Mouse (Mus musculus) brown adipose tissue, adult 24 weeks (tissue): Measurements from ENCODE around the gene Morc1. TPM values are rescaled to one million over a fixed set of nuclear protein-coding genes. Genes with fewer than 3 reads are reported as not detected.

Source experiments
- H3K27ac ChIP-seq: fragments of 200-500 bp; replicated peaks from 2 replicates; pipeline ENCODE4 v1.5.1; 2012; ENCODE audit warnings: low read depth, mild to moderate bottlenecking, low read length
- H3K4me1 ChIP-seq: fragments of 200-500 bp; 2 replicates; pipeline ENCODE4 v1.6.1; 2012; ENCODE audit warnings: low read length, mixed read lengths; ENCODE audit not compliant: control insufficient read depth, insufficient read depth, insufficient read length
- H3K4me3 ChIP-seq: fragments of 200-500 bp; 2 replicates; pipeline ENCODE4 v1.5.1; 2012; ENCODE audit warnings: low read depth, mild to moderate bottlenecking, low read length, moderate library complexity; ENCODE audit not compliant: insufficient read depth
- polyA plus RNA-seq: library from polyadenylated mRNA; stranded (reverse); fragments of >200 nt; gene quantifications from 2 replicates; pipeline ENCODE4 v1.2.4, GENCODE M21; 2012; ENCODE audit not compliant: missing spikeins, insufficient read depth, insufficient read length

The Morc1 gene
- polyA plus RNA-seq, 1 experiment, result not detected

- H3K4me3 ChIP-seq, result no peak overlapping the region
- H3K27ac ChIP-seq, result no peak overlapping the region
- H3K4me1 ChIP-seq, result no peaks in the 10 kb centered on the region
These were observed 201.3 kb downstream of the Morc1 start for GRCm38 (mm10) chr16:48632351-48632750.

GRCm38 (mm10) chr16:48646246-48646645 is 215.2 kb downstream of the Morc1 start:
- H3K27ac ChIP-seq, result no peak overlapping the region
- H3K4me3 ChIP-seq, result no peak overlapping the region
- no peaks in the 10 kb centered on the region for H3K4me1 ChIP-seq

- Histone ChIP-seq H3K4me1 (no peaks in the 10 kb centered on the region), H3K4me3 (no peak overlapping the region), H3K27ac (no peak overlapping the region)
These were observed 240.7 kb downstream of the Morc1 start for GRCm38 (mm10) chr16:48671696-48672095.

GRCm38 (mm10) chr16:48672664-48673063 is 241.6 kb downstream of the Morc1 start:
- Histone ChIP-seq H3K4me1 (no peaks in the 10 kb centered on the region), H3K27ac (no peak overlapping the region), H3K4me3 (no peak overlapping the region)

DNA sequence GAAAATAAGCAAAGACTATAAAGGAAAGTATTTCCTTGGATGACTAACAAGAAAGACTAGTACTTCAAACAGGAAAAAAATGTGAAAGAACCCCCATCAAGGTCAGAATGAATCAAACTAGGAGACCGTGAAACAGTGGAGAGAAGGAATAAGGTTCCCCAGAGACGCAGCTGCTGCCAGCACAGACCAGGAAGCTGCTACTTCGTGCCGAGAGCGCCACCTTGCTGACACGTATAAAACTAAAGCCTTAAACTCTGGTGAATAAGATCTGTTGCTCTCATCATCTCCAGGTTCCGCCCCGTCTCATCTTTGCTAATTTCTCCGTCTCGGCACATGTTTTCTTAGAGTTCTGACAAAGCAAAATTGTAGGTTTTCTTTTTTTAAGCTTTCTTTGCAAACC is 244.6 kb downstream of the Morc1 start:
- Histone ChIP-seq H3K4me3 (no peak overlapping the region), H3K4me1 (no peaks in the 10 kb centered on the region), H3K27ac (no peak overlapping the region)

- no peaks in the 10 kb centered on the region for H3K4me1 ChIP-seq
- H3K4me3 ChIP-seq, result no peak overlapping the region
- no peak overlapping the region for H3K27ac ChIP-seq
These were observed 245.2 kb downstream of the Morc1 start for GRCm38 (mm10) chr16:48676205-48676604.

DNA sequence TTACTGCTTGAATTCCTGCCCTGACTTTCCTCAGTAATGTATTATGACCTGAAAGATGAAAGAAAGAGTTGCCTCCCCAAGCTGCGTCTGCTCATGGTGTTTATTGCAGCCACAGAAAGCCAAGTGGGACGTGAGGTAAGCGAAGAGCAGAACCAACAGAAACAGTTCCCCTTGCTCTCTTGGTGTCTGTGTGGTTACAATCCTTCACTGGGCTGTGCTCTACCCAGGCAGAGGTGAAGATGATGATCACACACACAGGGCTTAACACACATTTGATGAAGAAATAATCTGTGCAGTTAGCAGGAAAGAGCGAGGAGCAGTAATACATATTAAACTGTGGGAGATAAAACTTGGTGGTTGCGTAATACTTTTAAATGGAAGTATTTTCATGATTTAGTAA is 246.3 kb downstream of the Morc1 start:
- no peaks in the 10 kb centered on the region for H3K4me1 ChIP-seq
- H3K27ac ChIP-seq, result no peak overlapping the region
- no peak overlapping the region for H3K4me3 ChIP-seq

DNA sequence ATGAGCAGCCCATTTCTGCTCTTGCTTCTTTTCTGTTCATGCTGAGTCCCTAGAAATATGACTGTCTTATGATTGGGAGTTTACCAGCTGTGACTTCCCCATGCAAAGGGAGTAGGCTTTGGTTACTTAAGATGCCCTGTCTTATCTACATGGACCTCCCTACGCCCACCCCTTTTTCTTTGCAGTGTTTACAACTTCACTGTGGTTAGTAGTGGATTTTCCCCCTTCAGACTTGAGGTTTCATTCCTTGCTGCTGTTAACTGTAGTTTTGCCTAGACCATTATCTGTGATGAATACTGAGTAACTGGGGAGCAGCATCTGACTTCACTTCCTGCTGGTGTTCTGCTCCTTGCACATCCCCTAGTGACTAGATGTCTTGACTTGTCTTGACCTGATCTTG is 247.0 kb downstream of the Morc1 start:
- Histone ChIP-seq H3K27ac (no peak overlapping the region), H3K4me1 (no peaks in the 10 kb centered on the region), H3K4me3 (no peak overlapping the region)

Other genes starting within 250 kb of the Morc1 start
- gene Dppa4, start 147.5 kb upstream of the Morc1 start, polyA plus RNA-seq, result not detected in 2 replicates
- not detected in 2 replicates for gene Dppa2, start 127.3 kb upstream of the Morc1 start, polyA plus RNA-seq
- not detected in 2 replicates for gene Gm5485, start 18.8 kb upstream of the Morc1 start, polyA plus RNA-seq